Mouse (Mus musculus) heart, adult 2 months (tissue): ENCODE data around the gene Mtch2.

ENCODE experiments used
- CTCF ChIP-seq: fragments of 200-600 bp; IDR thresholded peaks from 2 replicates; pipeline ENCODE4 v1.8.1; 2022; ENCODE audit warnings: antibody characterized with exemption, mild to moderate bottlenecking, moderate library complexity
- EP300 ChIP-seq: fragments of 200-500 bp; IDR thresholded peaks from 2 replicates; pipeline ENCODE4 v1.6.1; 2011; ENCODE audit warnings: low read depth, low read length, control low read depth; ENCODE audit not compliant: insufficient read depth

GRCm38 (mm10) chr2:90825515-90826172 is 21.3 kb upstream of the Mtch2 start:
- TF ChIP-seq EP300 (no peak), CTCF (no peak)
